8 mouse cellular contexts compared by ENCODE assay signal in genomic region chr14:34200738-34201230, GRCm38 (mm10). TPM values are rescaled to one million over a fixed set of nuclear protein-coding genes. Genes with fewer than 3 reads are reported as not detected.
DNase-seq lines count a peak whose midpoint lies in the region; ATAC-seq and TF ChIP-seq lines count a peak whose summit lies in the region.

No protein-coding gene starts in this region.

- peak overlapping the region; percentile 69 for H3K9ac ChIP-seq in embryonic facial prominence, embryonic 12.5 days
- H3K9ac ChIP-seq in hindbrain, embryonic 14.5 days, result peak overlapping the region; percentile 95
- no peak overlapping the region for H3K9ac ChIP-seq in liver, embryonic 13.5 days

- peaks cover 15% of the 10 kb centered on the region for H3K4me1 ChIP-seq in embryonic facial prominence, embryonic 12.5 days
- H3K4me1 ChIP-seq in hindbrain, embryonic 14.5 days (replicated peaks; ENCODE audit: control insufficient read depth, insufficient read depth, low read length), result peaks cover 15% of the 10 kb centered on the region; the same call in 1 of the 2 replicates
- peaks cover 6% of the 10 kb centered on the region; the same call in 1 of the 2 replicates for H3K4me1 ChIP-seq in liver, embryonic 13.5 days (replicated peaks)
- H3K4me1 ChIP-seq in olfactory bulb, adult 2 months (ENCODE audit: control insufficient read depth, insufficient read depth, low read length), result peaks cover 13% of the 10 kb centered on the region

- H3K4me3 ChIP-seq in gastrocnemius, adult 2 months, result peak overlapping the region; percentile 84
- peak overlapping the region; percentile 77 for H3K4me3 ChIP-seq in embryonic facial prominence, embryonic 12.5 days
- H3K4me3 ChIP-seq in hindbrain, embryonic 14.5 days (replicated peaks; ENCODE audit: low read length), result peak overlapping the region; percentile 88
- H3K4me3 ChIP-seq in liver, embryonic 13.5 days (replicated peaks), result peak overlapping the region; percentile 57
- H3K4me3 ChIP-seq in olfactory bulb, adult 2 months (ENCODE audit: insufficient read depth, low read depth, low read length), result peak overlapping the region; percentile 68

- peaks cover 19% of the 10 kb centered on the region for H3K27me3 ChIP-seq in embryonic facial prominence, embryonic 12.5 days
- H3K27me3 ChIP-seq in hindbrain, embryonic 14.5 days (ENCODE audit: control insufficient read depth, insufficient read depth, low read length), result no peaks in the 10 kb centered on the region
- peaks cover 39% of the 10 kb centered on the region for H3K27me3 ChIP-seq in liver, embryonic 13.5 days

- no peaks in the 10 kb centered on the region for H3K36me3 ChIP-seq in embryonic facial prominence, embryonic 12.5 days
- H3K36me3 ChIP-seq in hindbrain, embryonic 14.5 days (replicated peaks; ENCODE audit: control insufficient read depth, insufficient read depth), result no peaks in the 10 kb centered on the region
- no peaks in the 10 kb centered on the region for H3K36me3 ChIP-seq in liver, embryonic 13.5 days

- 2% methylated on average over 19 of the region's 19 CpGs for WGBS in embryonic facial prominence, embryonic 12.5 days
- 3% methylated on average over 19 of the region's 19 CpGs for WGBS in hindbrain, embryonic 14.5 days
- WGBS in liver, embryonic 13.5 days (ENCODE audit: insufficient replicate concordance), result 10% methylated on average over 19 of the region's 19 CpGs
- 11% methylated on average over 19 of the region's 19 CpGs for WGBS in olfactory bulb, adult 2 months

- no peak for TF ChIP-seq POLR2A in olfactory bulb, adult 2 months (IDR thresholded peaks at IDR 0.05; ENCODE audit: insufficient read depth, low read depth, low read length)

- ATAC-seq in embryonic facial prominence, embryonic 12.5 days (ENCODE audit: insufficient number of reproducible peaks, insufficient read depth, low FRiP score, low TSS enrichment), result peak; percentile 60
- ATAC-seq in hindbrain, embryonic 14.5 days (ENCODE audit: low FRiP score), result peak; percentile 84
- 0 out of 2 replicates have a peak, but pooled peaks have one; percentile 16 for ATAC-seq in liver, embryonic 13.5 days (ENCODE audit: low read depth)
- ATAC-seq in CD4-positive, CD25-positive, alpha-beta regulatory T cell, adult 4 months, result no peak

- H3K9me3 ChIP-seq in embryonic facial prominence, embryonic 12.5 days, result no peaks in the 10 kb centered on the region
- no peaks in the 10 kb centered on the region for H3K9me3 ChIP-seq in hindbrain, embryonic 14.5 days (ENCODE audit: control insufficient read depth, low read length)
- H3K9me3 ChIP-seq in liver, embryonic 13.5 days (replicated peaks), result no peaks in the 10 kb centered on the region

- TF ChIP-seq CTCF in gastrocnemius, adult 2 months (IDR thresholded peaks at IDR 0.05), result no peak
- no peak for TF ChIP-seq CTCF in olfactory bulb, adult 2 months (IDR thresholded peaks at IDR 0.05; ENCODE audit: insufficient read depth, low read depth, low read length)

- H3K27ac ChIP-seq in gastrocnemius, adult 2 months, result peak overlapping the region; percentile 38; the same call in 1 of the 2 replicates
- H3K27ac ChIP-seq in embryonic facial prominence, embryonic 12.5 days, result no peak overlapping the region
- H3K27ac ChIP-seq in hindbrain, embryonic 14.5 days, result peak overlapping the region; percentile 85
- no peak overlapping the region for H3K27ac ChIP-seq in liver, embryonic 13.5 days
- H3K27ac ChIP-seq in olfactory bulb, adult 2 months (ENCODE audit: insufficient read depth, low read depth, low read length), result no peak overlapping the region

- peak overlapping the region; percentile 93 for H3K4me2 ChIP-seq in embryonic facial prominence, embryonic 12.5 days (replicated peaks)
- H3K4me2 ChIP-seq in hindbrain, embryonic 14.5 days (replicated peaks), result peak overlapping the region; percentile 65
- peak overlapping the region; percentile 69 for H3K4me2 ChIP-seq in liver, embryonic 13.5 days

- intact Hi-C loops in gastrocnemius, adult 2 months (cut with DNase I), result loop anchor here (10.0 kb wide), 1 partner anchor 116 kb away; the partner anchor contains the start of gene Anxa8
- intact Hi-C loops in gastrocnemius, postnatal 36 days (cut with DNase I), result no loop called here

- DNase-seq in gastrocnemius, adult 2 months, result peak; percentile 55
- no peak for DNase-seq in gastrocnemius, postnatal 36 days
- peak; percentile 57 for DNase-seq in Muller cell, postnatal 12 days (ENCODE audit: inconsistent ontology term)
- DNase-seq in hindbrain, embryonic 14.5 days (ENCODE audit: low spot score), result peak; percentile 27
- no peak for DNase-seq in liver, embryonic 13.5 days

RNA-seq across cellular contexts. Expression of gene Gprin2, which starts 0.7 kb away (rescaled TPM):
- total RNA-seq in gastrocnemius, adult 2 months (2021), result under 1 TPM; 0.03 to 0.23 TPM
- under 1 TPM in 1 of 2 experiments, not detected in 1; 0.05 TPM for total RNA-seq in gastrocnemius, postnatal 36 days (2021)
- 1.9 and 2.1 TPM in 2 replicates for polyA plus RNA-seq in embryonic facial prominence, embryonic 12.5 days (2016; fragmentation: Nextera tagmentation; extraction: Ambion mirVana)
- 4.4 and 5.4 TPM in 2 replicates for polyA plus RNA-seq in hindbrain, embryonic 14.5 days (2014; fragmentation: Nextera tagmentation; extraction: Ambion mirVana)
- polyA plus RNA-seq in liver, embryonic 13.5 days (2015; fragmentation: Nextera tagmentation; extraction: Ambion mirVana), result 0.06 TPM in 2 replicates
- polyA plus RNA-seq in olfactory bulb, adult 2 months (2012; ENCODE audit: insufficient read depth, insufficient read length, low replicate concordance, missing spikeins), result not detected in 2 replicates
- polyA plus RNA-seq in CD4-positive, CD25-positive, alpha-beta regulatory T cell, adult 4 months (2017; shearing (Covaris generic)), result under 1 TPM in 1 of 2 experiments, not detected in 1; 0.05 TPM

RNA-seq across cellular contexts. Expression of gene Syt15, which starts 18.6 kb away (rescaled TPM):
- total RNA-seq in gastrocnemius, adult 2 months (2021), result under 1 TPM; 0.47 to 0.71 TPM
- total RNA-seq in gastrocnemius, postnatal 36 days (2021), result under 1 TPM; 0.36 to 0.57 TPM
- polyA plus RNA-seq in embryonic facial prominence, embryonic 12.5 days (2016; fragmentation: Nextera tagmentation; extraction: Ambion mirVana), result 0.18 and 0.23 TPM in 2 replicates
- 0.42 and 0.79 TPM in 2 replicates for polyA plus RNA-seq in hindbrain, embryonic 14.5 days (2014; fragmentation: Nextera tagmentation; extraction: Ambion mirVana)
- 0.35 and 0.39 TPM in 2 replicates for polyA plus RNA-seq in liver, embryonic 13.5 days (2015; fragmentation: Nextera tagmentation; extraction: Ambion mirVana)
- not detected in 2 replicates for polyA plus RNA-seq in olfactory bulb, adult 2 months (2012; ENCODE audit: insufficient read depth, insufficient read length, low replicate concordance, missing spikeins)
- polyA plus RNA-seq in CD4-positive, CD25-positive, alpha-beta regulatory T cell, adult 4 months (2017; shearing (Covaris generic)), result under 1 TPM; 0.23 to 0.27 TPM

RNA-seq across cellular contexts. Expression of gene Npy4r, which starts 48.5 kb away (rescaled TPM):
- under 1 TPM in 1 of 2 experiments, not detected in 1; 0.06 TPM for total RNA-seq in gastrocnemius, adult 2 months (2021)
- under 1 TPM; 0.10 TPM for total RNA-seq in gastrocnemius, postnatal 36 days (2021)
- 0.15 and 0.18 TPM in 2 replicates for polyA plus RNA-seq in embryonic facial prominence, embryonic 12.5 days (2016; fragmentation: Nextera tagmentation; extraction: Ambion mirVana)
- 0.13 and 0.14 TPM in 2 replicates for polyA plus RNA-seq in hindbrain, embryonic 14.5 days (2014; fragmentation: Nextera tagmentation; extraction: Ambion mirVana)
- not detected in 2 replicates for polyA plus RNA-seq in liver, embryonic 13.5 days (2015; fragmentation: Nextera tagmentation; extraction: Ambion mirVana)
- not detected in 2 replicates for polyA plus RNA-seq in olfactory bulb, adult 2 months (2012; ENCODE audit: insufficient read depth, insufficient read length, low replicate concordance, missing spikeins)
- not detected for polyA plus RNA-seq in CD4-positive, CD25-positive, alpha-beta regulatory T cell, adult 4 months (2017; shearing (Covaris generic))

Comparison
In these comparisons a context has a peak if more than half of its experiments do, and no peak if none do; other contexts are left out.
1. DNase-seq: peak in gastrocnemius, adult 2 months (single experiment), Muller cell, postnatal 12 days (single experiment) and hindbrain, embryonic 14.5 days (single experiment); none in gastrocnemius, postnatal 36 days (0 of 2) and liver, embryonic 13.5 days (single experiment).
2. H3K27ac ChIP-seq: peak in gastrocnemius, adult 2 months (single experiment) and hindbrain, embryonic 14.5 days (single experiment); none in embryonic facial prominence, embryonic 12.5 days (single experiment), liver, embryonic 13.5 days (single experiment) and olfactory bulb, adult 2 months (single experiment).
3. Peak in every context shown above with its lines, with median percentiles within 50 percentile points of each other: H3K4me3 ChIP-seq and H3K4me2 ChIP-seq.